Mouse (Mus musculus): ENCODE results near the gene Tcerg1l. TPM values are rescaled to one million over a fixed set of nuclear protein-coding genes. Genes with fewer than 3 reads are reported as not detected.

Tcerg1l gene
- total RNA-seq, 2 experiments from 2014 or later: not detected

- DNase-seq: no peak
Observed at GRCm38 (mm10) chr7:138357475-138357874, 40.1 kb downstream of the Tcerg1l start.

- no peak for DNase-seq
Observed at GRCm38 (mm10) chr7:138356655-138357449, 40.7 kb downstream of the Tcerg1l start.

- DNase-seq: no peak
Observed at GRCm38 (mm10) chr7:138345451-138345850, 52.1 kb downstream of the Tcerg1l start.

GRCm38 (mm10) chr7:138338451-138338850 lies 59.1 kb downstream of the Tcerg1l start:
- no peak for DNase-seq

GRCm38 (mm10) chr7:138337946-138338345 lies 59.6 kb downstream of the Tcerg1l start:
- no peak for DNase-seq

GRCm38 (mm10) chr7:138332504-138333168 lies 64.9 kb downstream of the Tcerg1l start:
- no peak for DNase-seq

GRCm38 (mm10) chr7:138331266-138331665 lies 66.3 kb downstream of the Tcerg1l start:
- DNase-seq: no peak

GRCm38 (mm10) chr7:138328637-138329036 lies 68.9 kb downstream of the Tcerg1l start:
- no peak for DNase-seq

- no peak for DNase-seq
Observed at GRCm38 (mm10) chr7:138326760-138327159, 70.8 kb downstream of the Tcerg1l start.

GRCm38 (mm10) chr7:138313733-138314132 lies 83.8 kb downstream of the Tcerg1l start:
- DNase-seq: no peak

- no peak for DNase-seq
Observed at GRCm38 (mm10) chr7:138306126-138306525, 91.4 kb downstream of the Tcerg1l start.

- no peak for DNase-seq
Observed at GRCm38 (mm10) chr7:138284790-138285189, 112.7 kb downstream of the Tcerg1l start.

GRCm38 (mm10) chr7:138275263-138275662 lies 122.3 kb downstream of the Tcerg1l start:
- no peak for DNase-seq

- no peak for DNase-seq
Observed at GRCm38 (mm10) chr7:138271328-138271727, 126.2 kb downstream of the Tcerg1l start.

- DNase-seq: no peak
Observed at GRCm38 (mm10) chr7:138269386-138269785, 128.1 kb downstream of the Tcerg1l start.

- DNase-seq: no peak
Observed at GRCm38 (mm10) chr7:138267976-138268646, 129.4 kb downstream of the Tcerg1l start.

- no peak for DNase-seq
Observed at GRCm38 (mm10) chr7:138248612-138249011, 148.9 kb downstream of the Tcerg1l start.

GRCm38 (mm10) chr7:138248176-138248575 lies 149.4 kb downstream of the Tcerg1l start:
- DNase-seq: no peak

GRCm38 (mm10) chr7:138246684-138247083 lies 150.8 kb downstream of the Tcerg1l start:
- DNase-seq: no peak

- no peak for DNase-seq
Observed at GRCm38 (mm10) chr7:138242229-138242628, 155.3 kb downstream of the Tcerg1l start.

- DNase-seq: no peak
Observed at GRCm38 (mm10) chr7:138237708-138238225, 159.8 kb downstream of the Tcerg1l start.

GRCm38 (mm10) chr7:138224252-138224651 lies 173.3 kb downstream of the Tcerg1l start:
- no peak for DNase-seq

- DNase-seq: no peak
Observed at GRCm38 (mm10) chr7:138222951-138223350, 174.6 kb downstream of the Tcerg1l start.

All from gastrocnemius, postnatal 25 days (tissue).